ENCODE assay signal across 8 mouse cellular contexts in the genomic region with DNA sequence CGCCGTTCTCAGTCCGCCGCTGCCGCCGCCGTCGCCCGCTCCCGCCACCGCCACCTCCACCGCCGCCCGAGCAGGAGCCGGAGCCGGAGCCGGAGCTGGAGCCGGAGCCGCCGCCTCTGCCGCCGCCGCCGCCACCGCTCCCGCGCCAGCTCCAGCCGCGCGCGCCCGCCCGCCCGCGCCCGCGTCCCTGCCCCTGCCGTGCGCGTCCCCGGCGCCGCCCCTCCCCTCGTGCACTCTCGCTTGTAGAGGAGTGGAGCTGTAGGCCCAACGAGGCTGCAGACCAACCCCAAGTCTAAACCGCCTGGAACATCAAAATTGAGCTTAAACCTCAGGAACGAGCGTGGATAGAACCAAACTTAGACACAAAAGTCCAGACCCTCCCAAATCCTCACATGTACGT. TPM values are rescaled to one million over a fixed set of nuclear protein-coding genes. Genes with fewer than 3 reads are reported as not detected.
DNase-seq lines count a peak whose midpoint lies in the region; ATAC-seq and TF ChIP-seq lines count a peak whose summit lies in the region.

A gene (minus strand): TSS at position 175 of the 400 bp plus-strand sequence.

- peak within 1 kb of the TSS; percentile 94 for H3K4me3 ChIP-seq in forebrain, postnatal 0 days (ENCODE audit: low read depth, low read length)
- H3K4me3 ChIP-seq in hindbrain, embryonic 12.5 days = peak within 1 kb of the TSS; percentile 99
- H3K4me3 ChIP-seq in lung, embryonic 16.5 days (ENCODE audit: low read length) = peak within 1 kb of the TSS; percentile 74

- peak; percentile 67 for ATAC-seq in forebrain, postnatal 0 days
- ATAC-seq in hindbrain, embryonic 12.5 days (ENCODE audit: low FRiP score) = peak; percentile 48
- ATAC-seq in lung, embryonic 16.5 days (ENCODE audit: low read depth) = peak; percentile 75
- ATAC-seq in activated CD4-positive, CD25-positive, alpha-beta regulatory T cell, adult 4 months = no peak

- peak; percentile 54 for DNase-seq in MN1 (ENCODE audit: low spot score)
- DNase-seq in cerebellum, adult 18-20 months = peak; percentile 62 to 80
- peak; percentile 87 for DNase-seq in forebrain, postnatal 0 days
- DNase-seq in layer of hippocampus, postnatal 10 days (ENCODE audit: low spot score in 2 of 2) = peak; percentile 79 to 87
- peak; percentile 69 to 76 for DNase-seq in right cerebral cortex, adult 2 months (ENCODE audit: low spot score in 2 of 2)

- peak within 1 kb of the TSS; percentile 72 for H3K9ac ChIP-seq in forebrain, postnatal 0 days
- H3K9ac ChIP-seq in hindbrain, embryonic 12.5 days = peak within 1 kb of the TSS; percentile 99
- peak within 1 kb of the TSS; percentile 87 for H3K9ac ChIP-seq in lung, embryonic 16.5 days (ENCODE audit: low read length)

- WGBS in forebrain, postnatal 0 days = 4% methylated on average over 34 of the region's 50 CpGs
- WGBS in hindbrain, embryonic 12.5 days = 2% methylated on average over 16 of the region's 50 CpGs
- WGBS in lung, embryonic 16.5 days = 3% methylated on average over 27 of the region's 50 CpGs

- H3K4me2 ChIP-seq in forebrain, postnatal 0 days (ENCODE audit: low read depth) = peak within 1 kb of the TSS; percentile 71
- peak within 1 kb of the TSS; percentile 72 for H3K4me2 ChIP-seq in hindbrain, embryonic 12.5 days (replicated peaks)
- peak within 1 kb of the TSS; percentile 65 for H3K4me2 ChIP-seq in lung, embryonic 16.5 days (ENCODE audit: low read depth, low read length)

- H3K4me1 ChIP-seq in forebrain, postnatal 0 days (ENCODE audit: insufficient read depth) = 0 out of 2 replicates have a peak, but pooled peaks cover 3% of the 10 kb centered on the region
- peaks cover 49% of the 10 kb centered on the region for H3K4me1 ChIP-seq in hindbrain, embryonic 12.5 days
- peaks cover 23% of the 10 kb centered on the region for H3K4me1 ChIP-seq in lung, embryonic 16.5 days (replicated peaks; ENCODE audit: control insufficient read depth, insufficient read depth, low read length)

- no peaks in the 10 kb centered on the region for H3K27me3 ChIP-seq in forebrain, postnatal 0 days (ENCODE audit: insufficient read depth, low read length)
- H3K27me3 ChIP-seq in hindbrain, embryonic 12.5 days = no peaks in the 10 kb centered on the region
- peaks cover under 1% of the 10 kb centered on the region; the same call in 1 of the 2 replicates for H3K27me3 ChIP-seq in lung, embryonic 16.5 days (ENCODE audit: control insufficient read depth, insufficient read depth, low read depth, low read length)

- no peaks in the 10 kb centered on the region for H3K36me3 ChIP-seq in forebrain, postnatal 0 days (ENCODE audit: insufficient read depth)
- H3K36me3 ChIP-seq in hindbrain, embryonic 12.5 days = peaks cover 14% of the 10 kb centered on the region; the same call in 1 of the 2 replicates
- no peaks in the 10 kb centered on the region for H3K36me3 ChIP-seq in lung, embryonic 16.5 days (ENCODE audit: control insufficient read depth, insufficient read depth, low read length)

- H3K9me3 ChIP-seq in forebrain, postnatal 0 days (ENCODE audit: low read length) = no peaks in the 10 kb centered on the region
- no peaks in the 10 kb centered on the region for H3K9me3 ChIP-seq in hindbrain, embryonic 12.5 days (replicated peaks)
- H3K9me3 ChIP-seq in lung, embryonic 16.5 days (ENCODE audit: control insufficient read depth, low read length) = no peaks in the 10 kb centered on the region

- peak within 1 kb of the TSS; percentile 82 for H3K27ac ChIP-seq in forebrain, postnatal 0 days (ENCODE audit: low read depth, low read length)
- peak within 1 kb of the TSS; percentile 92 for H3K27ac ChIP-seq in hindbrain, embryonic 12.5 days
- peak within 1 kb of the TSS; percentile 90 for H3K27ac ChIP-seq in lung, embryonic 16.5 days (ENCODE audit: low read length)

- no peak for TF ChIP-seq CTCF in forebrain, postnatal 0 days (IDR thresholded peaks at IDR 0.05; ENCODE audit: low read depth)

RNA-seq across cellular contexts. Expression of the gene that starts here (rescaled TPM):
- total RNA-seq in forebrain, postnatal 0 days (2014; rRNA removed) = 109 and 120 TPM in 2 replicates
- polyA plus RNA-seq in forebrain, postnatal 0 days (2015; fragmentation: Nextera tagmentation; extraction: Ambion mirVana) = 30.5 and 45.0 TPM in 2 replicates
- 131 and 137 TPM in 2 replicates for polyA plus RNA-seq in hindbrain, embryonic 12.5 days (2016; fragmentation: Nextera tagmentation; extraction: Ambion mirVana)
- 100 to 1,000 TPM; 140 to 142 TPM for total RNA-seq in layer of hippocampus, postnatal 10 days (2021)
- 79.7 and 84.3 TPM in 2 replicates for polyA plus RNA-seq in lung, embryonic 16.5 days (2015; fragmentation: Nextera tagmentation; extraction: Ambion mirVana)
- polyA plus RNA-seq in activated CD4-positive, CD25-positive, alpha-beta regulatory T cell, adult 4 months (2017; shearing (Covaris generic)) = under 1 TPM; 0.31 to 0.34 TPM

Comparison
In these comparisons a context has a peak if more than half of its experiments do, and no peak if none do; other contexts are left out.
1. RNA of the gene that starts here (polyA plus RNA-seq): 131 to 137 TPM in hindbrain, embryonic 12.5 days, 79.7 to 84.3 TPM in lung, embryonic 16.5 days and 30.5 to 45.0 TPM in forebrain, postnatal 0 days; 0.31 to 0.34 TPM in activated CD4-positive, CD25-positive, alpha-beta regulatory T cell, adult 4 months; every median in the first group is over 10 times any median in the second.
2. Peak in every context shown above with its lines, with median percentiles within 50 percentile points of each other: DNase-seq, H3K27ac ChIP-seq, H3K4me2 ChIP-seq, H3K4me3 ChIP-seq and H3K9ac ChIP-seq.